Mouse (Mus musculus) urinary bladder, postnatal 0 days (tissue): ENCODE results near the gene Olfr165. TPM values are rescaled to one million over a fixed set of nuclear protein-coding genes. Genes with fewer than 3 reads are reported as not detected.

ENCODE experiments used
- polyA plus RNA-seq: library from polyadenylated mRNA; unstranded; fragments of >200 nt; fragmentation: Nextera tagmentation; extraction: Ambion mirVana; gene quantifications from 2 replicates; pipeline ENCODE4 v1.2.1, GENCODE M21; 2015

Gene Olfr165
- polyA plus RNA-seq, result not detected in 2 replicates

DNA sequence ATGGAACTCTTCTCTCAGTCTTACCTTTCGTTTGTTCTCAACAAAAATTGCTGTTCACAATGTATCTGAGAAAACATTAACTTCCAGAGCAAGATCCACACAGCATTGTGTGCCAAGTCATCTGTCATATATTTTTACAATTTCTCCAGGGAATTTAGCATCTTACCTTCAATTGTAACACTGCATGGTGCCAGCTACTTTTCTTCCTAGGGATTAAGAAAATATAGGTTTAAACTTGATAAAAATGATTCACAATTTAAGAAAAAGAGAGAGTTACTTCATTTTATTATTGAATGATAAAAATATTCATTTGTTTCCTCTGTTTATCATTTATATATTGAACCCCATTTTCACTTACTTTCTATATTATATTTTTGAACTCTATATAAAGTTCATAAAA, at the start of gene Olfr165:
TSS of gene Olfr165 (minus strand) at position 101 of the 400 bp plus-strand sequence.

Other genes with a start within 250 kb of the Olfr165 start
- gene Olfr164, start 109.1 kb downstream of the Olfr165 start, polyA plus RNA-seq, result not detected in 2 replicates
- gene Olfr166, start 60.6 kb upstream of the Olfr165 start, polyA plus RNA-seq, result not detected in 2 replicates
- gene Olfr167, start 99.1 kb upstream of the Olfr165 start, polyA plus RNA-seq, result not detected in 2 replicates
- not detected in 2 replicates for gene Olfr168, start 112.4 kb upstream of the Olfr165 start, polyA plus RNA-seq
- not detected in 2 replicates for gene Olfr169, start 148.7 kb upstream of the Olfr165 start, polyA plus RNA-seq
- gene Olfr170, start 188.7 kb upstream of the Olfr165 start, polyA plus RNA-seq, result not detected in 2 replicates
- not detected in 2 replicates for gene Olfr171, start 206.8 kb upstream of the Olfr165 start, polyA plus RNA-seq